Mouse (Mus musculus): ENCODE results near the gene Itfg2. TPM values are rescaled to one million over a fixed set of nuclear protein-coding genes. Genes with fewer than 3 reads are reported as not detected.

The Itfg2 gene
- polyA plus RNA-seq (2015; fragmentation: Illumina TruSeq; extraction: RNeasy Lipid Tissue Mini Kit (QIAGEN cat#74804); ENCODE audit: insufficient read depth, low replicate concordance): 19.2 TPM

GRCm38 (mm10) chr6:128424269-128425019 lies at the start of gene Itfg2:
Gene Itfg2 (minus strand): TSS chr6:128424931.

GRCm38 (mm10) chr6:128438317-128438870 lies 13.7 kb upstream of the Itfg2 start, which contains the start of gene Fkbp4:
Gene Fkbp4 (minus strand): TSS chr6:128438677.

GRCm38 (mm10) chr6:128398996-128399395 lies 25.7 kb downstream of the Itfg2 start, which contains the start of gene Nrip2:
Gene Nrip2 (plus strand): TSS chr6:128399296.

GRCm38 (mm10) chr6:128375192-128375591 lies 49.5 kb downstream of the Itfg2 start, which contains the start of the genes Tex52 and Gm44596:
Gene Tex52 (plus strand): TSS chr6:128375456.
Gene Gm44596 (plus strand): TSS chr6:128375503.

GRCm38 (mm10) chr6:128362381-128363006 lies 62.2 kb downstream of the Itfg2 start, which contains the start of the genes Rhno1 and Foxm1:
Gene Rhno1 (minus strand): TSS chr6:128362911.
Gene Foxm1 (plus strand): TSS chr6:128362967.

Other genes starting within 250 kb of the Itfg2 start
- 0.81 TPM for gene Tead4, start 124.1 kb downstream of the Itfg2 start, polyA plus RNA-seq (2015; fragmentation: Illumina TruSeq; extraction: RNeasy Lipid Tissue Mini Kit (QIAGEN cat#74804); ENCODE audit: insufficient read depth, low replicate concordance)
- gene Tulp3, start 69.1 kb downstream of the Itfg2 start, polyA plus RNA-seq (2015; fragmentation: Illumina TruSeq; extraction: RNeasy Lipid Tissue Mini Kit (QIAGEN cat#74804); ENCODE audit: insufficient read depth, low replicate concordance): 9.6 TPM
- 51.3 TPM for gene Rhno1, start 62.0 kb downstream of the Itfg2 start, polyA plus RNA-seq (2015; fragmentation: Illumina TruSeq; extraction: RNeasy Lipid Tissue Mini Kit (QIAGEN cat#74804); ENCODE audit: insufficient read depth, low replicate concordance)
- gene Foxm1, start 62.0 kb downstream of the Itfg2 start, polyA plus RNA-seq (2015; fragmentation: Illumina TruSeq; extraction: RNeasy Lipid Tissue Mini Kit (QIAGEN cat#74804); ENCODE audit: insufficient read depth, low replicate concordance): 15.4 TPM
- 0.29 TPM for gene Tex52, start 49.5 kb downstream of the Itfg2 start, polyA plus RNA-seq (2015; fragmentation: Illumina TruSeq; extraction: RNeasy Lipid Tissue Mini Kit (QIAGEN cat#74804); ENCODE audit: insufficient read depth, low replicate concordance)
- not detected for gene Gm44596, start 49.4 kb downstream of the Itfg2 start, polyA plus RNA-seq (2015; fragmentation: Illumina TruSeq; extraction: RNeasy Lipid Tissue Mini Kit (QIAGEN cat#74804); ENCODE audit: insufficient read depth, low replicate concordance)
- 0.33 TPM for gene Nrip2, start 25.6 kb downstream of the Itfg2 start, polyA plus RNA-seq (2015; fragmentation: Illumina TruSeq; extraction: RNeasy Lipid Tissue Mini Kit (QIAGEN cat#74804); ENCODE audit: insufficient read depth, low replicate concordance)
- gene Fkbp4, start 13.7 kb upstream of the Itfg2 start, polyA plus RNA-seq (2015; fragmentation: Illumina TruSeq; extraction: RNeasy Lipid Tissue Mini Kit (QIAGEN cat#74804); ENCODE audit: insufficient read depth, low replicate concordance): 70.2 TPM
- gene Pzp, start 101.8 kb upstream of the Itfg2 start, polyA plus RNA-seq (2015; fragmentation: Illumina TruSeq; extraction: RNeasy Lipid Tissue Mini Kit (QIAGEN cat#74804); ENCODE audit: insufficient read depth, low replicate concordance): not detected
- not detected for gene A2ml1, start 156.7 kb upstream of the Itfg2 start, polyA plus RNA-seq (2015; fragmentation: Illumina TruSeq; extraction: RNeasy Lipid Tissue Mini Kit (QIAGEN cat#74804); ENCODE audit: insufficient read depth, low replicate concordance)
- 4.5 TPM for gene Klrb1a, start 198.6 kb upstream of the Itfg2 start, polyA plus RNA-seq (2015; fragmentation: Illumina TruSeq; extraction: RNeasy Lipid Tissue Mini Kit (QIAGEN cat#74804); ENCODE audit: insufficient read depth, low replicate concordance)
- not detected for gene Clec2h, start 237.5 kb upstream of the Itfg2 start, polyA plus RNA-seq (2015; fragmentation: Illumina TruSeq; extraction: RNeasy Lipid Tissue Mini Kit (QIAGEN cat#74804); ENCODE audit: insufficient read depth, low replicate concordance)